Comparison of ENCODE assay signal across 8 mouse cellular contexts in genomic region chr11:104550406-104550974, GRCm38 (mm10). TPM values are rescaled to one million over a fixed set of nuclear protein-coding genes. Genes with fewer than 3 reads are reported as not detected.
DNase-seq lines count a peak whose midpoint lies in the region; ATAC-seq and TF ChIP-seq lines count a peak whose summit lies in the region.

Cdc27 (minus strand) TSS chr11:104550620.
Myl4 (plus strand) TSS chr11:104550663.

- no peak for TF ChIP-seq RAD21 in MEL (IDR thresholded peaks at IDR 0.05; ENCODE audit: low read depth, low read length)

- no peak for TF ChIP-seq CTCF in MEL (IDR thresholded peaks at IDR 0.05 in 2 of 3, conservative IDR thresholded peaks at IDR 0.05 in 1 of 3; ENCODE audit: control insufficient read depth in 1 of 3, insufficient read depth in 1 of 3, low read depth in 2 of 3, low read length in 3 of 3, poor library complexity in 1 of 3, severe bottlenecking in 1 of 3)
- no peak for TF ChIP-seq CTCF in cerebellum, adult 2 months (IDR thresholded peaks at IDR 0.05; ENCODE audit: borderline replicate concordance, insufficient read depth, low read depth, low read length)
- peak; percentile 26; the same call in 1 of the 2 replicates for TF ChIP-seq CTCF in forebrain, postnatal 0 days (IDR thresholded peaks at IDR 0.05; ENCODE audit: low read depth)

- 1% methylated on average over 35 of the region's 35 CpGs for WGBS in cerebellum, adult 2 months
- WGBS in forebrain, postnatal 0 days: under 1% methylated on average over 35 of the region's 35 CpGs
- WGBS in lung, embryonic 15.5 days: under 1% methylated on average over 35 of the region's 35 CpGs

- peaks cover 36% of the 10 kb centered on the region for H3K79me2 ChIP-seq in MEL (ENCODE audit: control insufficient read depth, insufficient read depth, low read length, poor library complexity)

- peaks cover 14 to 24% of the 10 kb centered on the region in 2 experiments for H3K4me1 ChIP-seq in MEL (ENCODE audit: control insufficient read depth in 1 of 2, insufficient read depth in 2 of 2, low read length in 2 of 2)
- H3K4me1 ChIP-seq in cerebellum, adult 2 months (ENCODE audit: control insufficient read depth, insufficient read depth, low read length): no peaks in the 10 kb centered on the region
- H3K4me1 ChIP-seq in forebrain, postnatal 0 days (ENCODE audit: insufficient read depth): no peaks in the 10 kb centered on the region; the same call in 1 of the 2 replicates
- H3K4me1 ChIP-seq in lung, embryonic 15.5 days: peaks cover 15% of the 10 kb centered on the region

- peaks cover 0 to 38% of the 10 kb centered on the region in 2 experiments; a peak in 3 of 4 replicates for H3K36me3 ChIP-seq in MEL (ENCODE audit: control insufficient read depth in 1 of 2, insufficient read depth in 2 of 2, low read length in 2 of 2)
- no peaks in the 10 kb centered on the region for H3K36me3 ChIP-seq in forebrain, postnatal 0 days (ENCODE audit: insufficient read depth)
- H3K36me3 ChIP-seq in lung, embryonic 15.5 days: no peaks in the 10 kb centered on the region

- TF ChIP-seq POLR2A in MEL (IDR thresholded peaks at IDR 0.05; ENCODE audit: control insufficient read depth in 1 of 2, insufficient read depth in 1 of 2, low read depth in 1 of 2, low read length in 2 of 2, poor library complexity in 1 of 2): peak; percentile 65 to 91
- 0 out of 2 replicates have a peak, but pooled peaks have one; percentile 30 for TF ChIP-seq POLR2A in cerebellum, adult 2 months (IDR thresholded peaks at IDR 0.05; ENCODE audit: borderline replicate concordance, insufficient read depth, low read length)

- peak within 1 kb of the TSS; percentile 78 for H3K4me2 ChIP-seq in forebrain, postnatal 0 days (ENCODE audit: low read depth)
- H3K4me2 ChIP-seq in lung, embryonic 15.5 days: peak within 1 kb of the TSS; percentile 70

- no peaks in the 10 kb centered on the region for H3K9me3 ChIP-seq in MEL (replicated peaks; ENCODE audit: insufficient read depth, low read length)
- no peaks in the 10 kb centered on the region for H3K9me3 ChIP-seq in forebrain, postnatal 0 days (ENCODE audit: low read length)
- H3K9me3 ChIP-seq in lung, embryonic 15.5 days: no peaks in the 10 kb centered on the region

- no peaks in the 10 kb centered on the region for H3K27me3 ChIP-seq in MEL (ENCODE audit: control insufficient read depth in 1 of 2, insufficient read depth in 2 of 2, low read length in 2 of 2)
- H3K27me3 ChIP-seq in cerebellum, adult 2 months (ENCODE audit: control insufficient read depth, insufficient read depth, low read length): no peaks in the 10 kb centered on the region
- H3K27me3 ChIP-seq in forebrain, postnatal 0 days (ENCODE audit: insufficient read depth, low read length): no peaks in the 10 kb centered on the region
- H3K27me3 ChIP-seq in lung, embryonic 15.5 days: no peaks in the 10 kb centered on the region

- peak in 1 of 2 experiments; percentile 40; a peak in 2 of 4 replicates for TF ChIP-seq EP300 in MEL (IDR thresholded peaks at IDR 0.05; ENCODE audit: low read depth in 1 of 2, low read length in 2 of 2)

- H3K9ac ChIP-seq in MEL (ENCODE audit: control insufficient read depth, low read depth, low read length, poor library complexity, severe bottlenecking): peak within 1 kb of the TSS; percentile 90
- peak within 1 kb of the TSS; percentile 98 for H3K9ac ChIP-seq in forebrain, postnatal 0 days
- peak within 1 kb of the TSS; percentile 100 for H3K9ac ChIP-seq in lung, embryonic 15.5 days

- peak within 1 kb of the TSS; percentile 71 for H3K27ac ChIP-seq in MEL (ENCODE audit: control insufficient read depth, low read depth, low read length)
- peak within 1 kb of the TSS; percentile 72 for H3K27ac ChIP-seq in cerebellum, adult 2 months (ENCODE audit: insufficient read depth, low read length)
- H3K27ac ChIP-seq in forebrain, postnatal 0 days (ENCODE audit: low read depth, low read length): peak within 1 kb of the TSS; percentile 87
- H3K27ac ChIP-seq in lung, embryonic 15.5 days: peak within 1 kb of the TSS; percentile 90

- H3K4me3 ChIP-seq in MEL (ENCODE audit: control insufficient read depth in 1 of 2, insufficient read depth in 1 of 2, low read depth in 2 of 2, low read length in 2 of 2): peak within 1 kb of the TSS; percentile 74 to 84
- H3K4me3 ChIP-seq in cerebellum, adult 2 months (replicated peaks; ENCODE audit: insufficient read depth, low read depth, low read length): peak within 1 kb of the TSS; percentile 75
- peak within 1 kb of the TSS; percentile 81 for H3K4me3 ChIP-seq in forebrain, postnatal 0 days (ENCODE audit: low read depth, low read length)
- H3K4me3 ChIP-seq in lung, embryonic 15.5 days: peak within 1 kb of the TSS; percentile 89

- peak; percentile 99 for DNase-seq in MEL (ENCODE audit: low read depth, low spot score)
- DNase-seq in cerebellum, adult 2 months: peak; percentile 96 to 100
- peak; percentile 100 for DNase-seq in forebrain, postnatal 0 days
- peak; percentile 100 for DNase-seq in heart, postnatal 4 days
- DNase-seq in layer of hippocampus, adult 8-10 months (ENCODE audit: low spot score in 2 of 2): peak; percentile 99 to 100
- DNase-seq in ovary, adult 18-20 months (ENCODE audit: low spot score): peak; percentile 94
- DNase-seq in thymus, postnatal 0 days (ENCODE audit: low spot score): peak; percentile 100

- ATAC-seq in forebrain, postnatal 0 days: peak; percentile 98
- peak; percentile 94 for ATAC-seq in lung, embryonic 15.5 days (ENCODE audit: borderline replicate concordance, extremely low read depth, low FRiP score, low TSS enrichment)

TF ChIP-seq in MEL, 35 proteins besides CTCF, POLR2A, EP300 and RAD21 (continues in another document):
- TF ChIP-seq MAZ (IDR thresholded peaks at IDR 0.05; ENCODE audit: low read depth, low read length): peak; percentile 63; the same call in 1 of the 2 replicates
- no peak for TF ChIP-seq ZC3H11A (IDR thresholded peaks at IDR 0.05; ENCODE audit: low read depth, low read length)
- no peak for TF ChIP-seq POLR2AphosphoS5 (IDR thresholded peaks at IDR 0.05; ENCODE audit: borderline replicate concordance, low read depth, low read length)
- TF ChIP-seq MAX (IDR thresholded peaks at IDR 0.05; ENCODE audit: low read length): peak; percentile 10; the same call in 1 of the 2 replicates
- peak; percentile 88 for TF ChIP-seq ELF1 (IDR thresholded peaks at IDR 0.05; ENCODE audit: low read depth, low read length)
- TF ChIP-seq ETS1 (IDR thresholded peaks at IDR 0.05; ENCODE audit: low read depth, low read length): no peak
- no peak for TF ChIP-seq RCOR1 (IDR thresholded peaks at IDR 0.05; ENCODE audit: low read depth, low read length)
- TF ChIP-seq NELFE (IDR thresholded peaks at IDR 0.05; ENCODE audit: low read depth, low read length): peak; percentile 73
- TF ChIP-seq JUND (IDR thresholded peaks at IDR 0.05; ENCODE audit: low read depth, low read length): no peak
- TF ChIP-seq TCF12 (IDR thresholded peaks at IDR 0.05; ENCODE audit: low read depth, low read length): no peak; the same call in 1 of the 2 replicates
- peak; percentile 55; the same call in 1 of the 2 replicates for TF ChIP-seq POLR2AphosphoS2 (IDR thresholded peaks at IDR 0.05; ENCODE audit: low read length)
- TF ChIP-seq GATA1 (IDR thresholded peaks at IDR 0.05; ENCODE audit: low read depth, low read length): peak; percentile 82
- TF ChIP-seq USF2 (IDR thresholded peaks at IDR 0.05; ENCODE audit: borderline replicate concordance in 1 of 2, insufficient read depth in 1 of 2, low read depth in 1 of 2, low read length in 2 of 2): no peak
- peak; percentile 68 for TF ChIP-seq MYB (IDR thresholded peaks at IDR 0.05; ENCODE audit: low read depth, low read length)
- peak; percentile 82 for TF ChIP-seq KAT2A (conservative IDR thresholded peaks at IDR 0.05; ENCODE audit: low read depth, low read length)
- no peak for TF ChIP-seq MAFK (IDR thresholded peaks at IDR 0.05; ENCODE audit: borderline replicate concordance, low read depth, low read length)
- TF ChIP-seq HCFC1 (IDR thresholded peaks at IDR 0.05; ENCODE audit: low read depth, low read length): peak; percentile 68
- 0 out of 2 replicates have a peak, but pooled peaks have one; percentile 44 for TF ChIP-seq MXI1 (IDR thresholded peaks at IDR 0.05; ENCODE audit: low read depth, low read length)
- TF ChIP-seq TBP (IDR thresholded peaks at IDR 0.05; ENCODE audit: low read depth, low read length): peak; percentile 73; the same call in 1 of the 2 replicates
- no peak for TF ChIP-seq UBTF (IDR thresholded peaks at IDR 0.05; ENCODE audit: borderline replicate concordance, insufficient read depth, low read depth, low read length)
- TF ChIP-seq ZMIZ1 (IDR thresholded peaks at IDR 0.05; ENCODE audit: low read depth, low read length): peak; percentile 90
- TF ChIP-seq USF1 (IDR thresholded peaks at IDR 0.05; ENCODE audit: low read depth, low read length): no peak

RNA-seq across cellular contexts. Expression of gene Cdc27, which starts in this region (rescaled TPM):
- total RNA-seq in MEL (2012; rRNA removed): 24.4 and 32.6 TPM in 2 replicates
- 100 to 1,000 TPM in 1 of 2 experiments, 10 to 100 TPM in 1; 30.4 to 180 TPM for polyA plus RNA-seq in MEL (2012; ENCODE audit: insufficient read depth in 1 of 2, insufficient read length in 2 of 2, low read depth in 1 of 2, low replicate concordance in 2 of 2, missing spikeins in 1 of 2)
- polyA plus RNA-seq in cerebellum, adult 2 months (2012; rRNA removed): 20.9 and 22.4 TPM in 2 replicates
- 34.9 and 46.5 TPM in 2 replicates for total RNA-seq in forebrain, postnatal 0 days (2014; rRNA removed)
- polyA plus RNA-seq in forebrain, postnatal 0 days (2015; fragmentation: Nextera tagmentation; extraction: Ambion mirVana): 23.3 and 33.2 TPM in 2 replicates
- total RNA-seq in heart, postnatal 4 days (2021): 10 to 100 TPM; 44.5 to 49.0 TPM
- 10 to 100 TPM; 50.0 to 71.7 (median 53.7) TPM for total RNA-seq in layer of hippocampus, adult 8-10 months (2022)
- 40.5 and 41.3 TPM in 2 replicates for polyA plus RNA-seq in lung, embryonic 15.5 days (2015; fragmentation: Nextera tagmentation; extraction: Ambion mirVana)
- polyA plus RNA-seq in thymus, postnatal 0 days (2015; fragmentation: Nextera tagmentation; extraction: Ambion mirVana): 30.0 and 33.7 TPM in 2 replicates

RNA-seq across cellular contexts. Expression of gene Myl4, which starts in this region (rescaled TPM):
- total RNA-seq in MEL (2012; rRNA removed): 0.85 and 1.3 TPM in 2 replicates
- under 1 TPM in 1 of 2 experiments, not detected in 1; 0.29 TPM for polyA plus RNA-seq in MEL (2012; ENCODE audit: insufficient read depth in 1 of 2, insufficient read length in 2 of 2, low read depth in 1 of 2, low replicate concordance in 2 of 2, missing spikeins in 1 of 2)
- 2.2 and 2.5 TPM in 2 replicates for polyA plus RNA-seq in cerebellum, adult 2 months (2012; rRNA removed)
- total RNA-seq in forebrain, postnatal 0 days (2014; rRNA removed): 0.67 and 5.8 TPM in 2 replicates
- 4.6 and 5.3 TPM in 2 replicates for polyA plus RNA-seq in forebrain, postnatal 0 days (2015; fragmentation: Nextera tagmentation; extraction: Ambion mirVana)
- 100 to 1,000 TPM; 908 to 955 TPM for total RNA-seq in heart, postnatal 4 days (2021)
- total RNA-seq in layer of hippocampus, adult 8-10 months (2022): 1 to 10 TPM; 1.9 to 3.4 (median 2.7) TPM
- polyA plus RNA-seq in lung, embryonic 15.5 days (2015; fragmentation: Nextera tagmentation; extraction: Ambion mirVana): 69.5 and 133 TPM in 2 replicates
- 7.7 and 9.4 TPM in 2 replicates for polyA plus RNA-seq in thymus, postnatal 0 days (2015; fragmentation: Nextera tagmentation; extraction: Ambion mirVana)

Comparison
In these comparisons a context has a peak if more than half of its experiments do, and no peak if none do; other contexts are left out.
1. Peak in every context shown above with its lines: DNase-seq, ATAC-seq, H3K4me3 ChIP-seq and H3K27ac ChIP-seq.
2. RNA of gene Myl4 (total RNA-seq): 908 to 955 TPM in heart, postnatal 4 days; 1.9 to 3.4 TPM in layer of hippocampus, adult 8-10 months, 0.85 to 1.3 TPM in MEL and 0.67 to 5.8 TPM in forebrain, postnatal 0 days; every median in the first group is over 100 times any median in the second.